Mouse (Mus musculus): Measurements from ENCODE around the gene Mtfr2. TPM values are rescaled to one million over a fixed set of nuclear protein-coding genes. Genes with fewer than 3 reads are reported as not detected.

Mtfr2 gene
- polyA plus RNA-seq, 1 experiment from 2014 or later: 2.1 TPM

DNA sequence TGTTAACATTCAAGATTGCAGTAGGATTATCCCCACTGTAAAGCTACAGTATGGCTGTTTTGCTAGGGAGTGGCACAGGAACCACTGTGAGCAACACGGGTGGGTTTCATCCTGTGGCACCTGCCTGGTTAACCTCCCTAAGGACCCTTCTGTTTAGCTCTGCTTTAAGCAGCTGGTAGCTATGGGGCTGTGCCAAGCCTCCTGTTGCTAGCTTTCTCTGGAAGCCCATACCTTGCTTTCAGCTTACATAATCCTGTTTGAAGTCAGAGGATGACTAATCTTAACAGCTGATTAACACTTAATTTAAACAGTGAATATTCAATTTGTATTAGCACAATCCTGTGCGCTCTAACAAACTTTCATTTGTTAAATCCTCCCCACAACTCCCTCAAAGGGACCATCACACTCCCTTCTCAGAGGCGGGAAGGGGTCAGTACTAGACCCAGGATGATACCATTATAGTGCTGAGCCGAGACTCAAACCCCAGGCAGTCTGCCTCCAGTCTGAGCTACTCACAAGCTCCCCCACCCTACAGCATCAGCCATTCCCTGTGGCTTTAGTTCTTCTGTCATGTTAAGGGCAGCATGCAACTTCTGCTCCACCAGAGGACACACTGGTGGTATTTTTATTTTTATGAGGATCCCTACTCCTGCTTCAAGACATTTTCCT is 15.0 kb downstream of the Mtfr2 start:
- H3K36me3 ChIP-seq (ENCODE audit: control insufficient read depth, insufficient read depth): peaks cover 3% of the 10 kb centered on the region; the same call in 1 of the 2 replicates
- no peak overlapping the region for H3K9ac ChIP-seq (ENCODE audit: low read depth, low read length)
- no peak overlapping the region for H3K4me3 ChIP-seq (ENCODE audit: low read depth, low read length)
- H3K4me1 ChIP-seq (ENCODE audit: control insufficient read depth, low read depth, low read length): no peaks in the 10 kb centered on the region
- H3K4me2 ChIP-seq (ENCODE audit: low read depth, low read length): no peak overlapping the region
- no peaks in the 10 kb centered on the region for H3K27me3 ChIP-seq (ENCODE audit: control insufficient read depth, insufficient read depth, low read depth, low read length)
- WGBS (ENCODE audit: insufficient replicate concordance): 79% methylated on average over 4 of the region's 4 CpGs
- no peaks in the 10 kb centered on the region for H3K9me3 ChIP-seq (replicated peaks; ENCODE audit: control insufficient read depth, low read length)
- H3K27ac ChIP-seq (ENCODE audit: low read length): no peak overlapping the region
- ATAC-seq (ENCODE audit: low read depth): no peak

DNA sequence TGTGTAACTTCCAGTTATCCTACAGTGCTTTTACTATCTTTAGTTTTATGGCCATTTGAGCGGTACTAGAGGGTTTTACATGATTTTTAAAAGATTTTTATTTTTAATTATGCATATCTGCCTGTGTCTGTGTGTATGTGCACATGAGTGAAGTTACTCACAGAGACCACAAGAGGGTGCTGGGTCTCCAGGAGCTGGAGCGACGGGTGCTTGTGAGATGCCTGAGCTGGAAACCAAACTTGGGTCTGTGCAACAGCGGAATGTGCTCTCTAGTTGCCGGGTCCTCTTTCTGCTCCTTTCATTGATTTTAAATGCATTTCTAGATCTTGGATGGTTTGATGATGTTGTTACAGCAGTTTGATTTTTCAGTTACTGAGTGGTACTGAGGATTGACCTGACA is 24.5 kb downstream of the Mtfr2 start:
- no peak overlapping the region for H3K9ac ChIP-seq (ENCODE audit: low read depth, low read length)
- H3K36me3 ChIP-seq (ENCODE audit: control insufficient read depth, insufficient read depth): no peaks in the 10 kb centered on the region
- H3K9me3 ChIP-seq (replicated peaks; ENCODE audit: control insufficient read depth, low read length): no peaks in the 10 kb centered on the region
- no peak overlapping the region for H3K27ac ChIP-seq (ENCODE audit: low read length)
- no peak for ATAC-seq (ENCODE audit: low read depth)
- H3K4me1 ChIP-seq (ENCODE audit: control insufficient read depth, low read depth, low read length): no peaks in the 10 kb centered on the region
- WGBS (ENCODE audit: insufficient replicate concordance): 80% methylated on average over 5 of the region's 5 CpGs
- H3K4me2 ChIP-seq (ENCODE audit: low read depth, low read length): no peak overlapping the region
- no peak overlapping the region for H3K4me3 ChIP-seq (ENCODE audit: low read depth, low read length)
- no peaks in the 10 kb centered on the region for H3K27me3 ChIP-seq (ENCODE audit: control insufficient read depth, insufficient read depth, low read depth, low read length)

DNA sequence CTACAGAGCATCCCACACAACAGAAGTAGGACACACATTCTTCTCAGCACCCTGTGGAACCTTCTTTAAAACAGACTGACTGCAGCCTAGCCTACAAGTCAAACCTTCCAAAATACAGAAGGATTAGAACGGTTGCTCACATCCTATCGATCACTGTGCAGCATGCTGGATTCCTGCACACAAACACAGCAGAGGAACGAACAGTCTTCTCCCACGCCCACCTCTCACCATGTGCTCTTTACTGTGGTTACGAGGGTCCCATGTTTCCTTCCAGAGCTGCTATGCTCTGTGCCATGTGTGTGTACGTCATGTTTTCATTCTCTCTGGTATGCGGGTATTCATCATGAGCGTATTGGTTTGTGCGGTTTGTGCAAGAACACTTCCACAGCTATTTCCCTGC is 30.1 kb downstream of the Mtfr2 start:
- ATAC-seq (ENCODE audit: low read depth): no peak
- Histone ChIP-seq H3K36me3 (ENCODE audit: control insufficient read depth, insufficient read depth) (no peaks in the 10 kb centered on the region), H3K4me3 (ENCODE audit: low read depth, low read length) (no peak overlapping the region), H3K9me3 (replicated peaks; ENCODE audit: control insufficient read depth, low read length) (no peaks in the 10 kb centered on the region), H3K4me1 (ENCODE audit: control insufficient read depth, low read depth, low read length) (no peaks in the 10 kb centered on the region), H3K4me2 (ENCODE audit: low read depth, low read length) (no peak overlapping the region), H3K27ac (ENCODE audit: low read length) (no peak overlapping the region), H3K27me3 (ENCODE audit: control insufficient read depth, insufficient read depth, low read depth, low read length) (no peaks in the 10 kb centered on the region), H3K9ac (ENCODE audit: low read depth, low read length) (no peak overlapping the region)
- 68% methylated on average over 9 of the region's 9 CpGs for WGBS (ENCODE audit: insufficient replicate concordance)

DNA sequence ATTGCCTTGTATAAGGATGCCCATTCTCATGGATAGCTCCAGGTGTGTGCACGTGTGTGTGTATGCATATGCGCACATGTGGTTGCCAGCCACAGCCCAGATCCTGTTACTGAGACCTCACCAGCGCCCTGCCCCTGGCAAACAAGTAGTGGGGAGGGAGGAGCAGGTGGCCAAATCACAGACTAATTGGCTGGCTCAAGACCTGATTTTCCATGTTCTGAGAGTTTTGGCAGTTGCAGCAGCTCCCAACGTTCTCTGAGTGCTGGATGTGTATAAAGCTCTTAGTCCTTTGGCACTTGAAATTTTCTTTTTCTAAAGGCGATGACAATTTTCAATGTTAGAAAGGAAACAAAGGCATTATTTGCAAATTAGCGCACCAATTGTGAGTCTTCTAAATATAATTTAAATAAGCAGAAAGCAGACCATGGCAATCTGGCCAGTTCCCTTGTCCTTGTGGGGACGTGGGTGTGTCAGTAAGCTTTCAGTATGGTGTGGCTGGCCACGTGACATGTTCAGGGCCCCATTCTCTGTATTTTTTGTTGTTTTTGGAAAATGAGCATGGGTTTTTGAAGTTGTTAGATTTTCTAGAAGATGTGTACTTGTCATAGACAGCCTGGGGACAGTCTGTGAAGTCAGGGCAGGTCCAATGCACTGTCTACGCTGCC is 31.6 kb downstream of the Mtfr2 start:
- no peaks in the 10 kb centered on the region for H3K9me3 ChIP-seq (replicated peaks; ENCODE audit: control insufficient read depth, low read length)
- no peak overlapping the region for H3K4me3 ChIP-seq (ENCODE audit: low read depth, low read length)
- no peaks in the 10 kb centered on the region for H3K27me3 ChIP-seq (ENCODE audit: control insufficient read depth, insufficient read depth, low read depth, low read length)
- no peak overlapping the region for H3K27ac ChIP-seq (ENCODE audit: low read length)
- H3K36me3 ChIP-seq (ENCODE audit: control insufficient read depth, insufficient read depth): no peaks in the 10 kb centered on the region
- 65% methylated on average over 9 of the region's 9 CpGs for WGBS (ENCODE audit: insufficient replicate concordance)
- no peak for ATAC-seq (ENCODE audit: low read depth)
- no peak overlapping the region for H3K9ac ChIP-seq (ENCODE audit: low read depth, low read length)
- no peaks in the 10 kb centered on the region for H3K4me1 ChIP-seq (ENCODE audit: control insufficient read depth, low read depth, low read length)
- no peak overlapping the region for H3K4me2 ChIP-seq (ENCODE audit: low read depth, low read length)

DNA sequence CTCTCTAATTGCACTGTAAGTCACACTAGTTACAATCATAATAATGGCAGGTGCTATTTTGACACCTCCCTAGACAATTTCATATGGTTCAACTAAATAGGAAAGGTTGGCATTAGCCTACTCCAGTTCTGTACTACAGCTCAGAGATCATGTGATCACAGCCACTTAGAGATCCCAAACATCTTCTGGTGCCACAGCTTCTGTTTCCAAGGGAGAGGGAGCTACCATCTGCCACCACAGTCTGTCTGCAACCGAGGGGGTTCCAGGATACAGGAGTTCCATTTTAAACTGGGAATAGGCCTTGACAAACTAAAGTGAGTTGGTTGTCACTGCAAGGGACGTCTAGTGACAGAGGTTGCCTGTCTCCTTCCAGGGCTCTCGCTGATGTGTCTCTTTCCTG is 33.2 kb downstream of the Mtfr2 start:
- Histone ChIP-seq H3K27me3 (ENCODE audit: control insufficient read depth, insufficient read depth, low read depth, low read length) (no peaks in the 10 kb centered on the region), H3K9ac (ENCODE audit: low read depth, low read length) (no peak overlapping the region), H3K4me1 (ENCODE audit: control insufficient read depth, low read depth, low read length) (no peaks in the 10 kb centered on the region), H3K36me3 (ENCODE audit: control insufficient read depth, insufficient read depth) (no peaks in the 10 kb centered on the region), H3K4me3 (ENCODE audit: low read depth, low read length) (no peak overlapping the region), H3K4me2 (ENCODE audit: low read depth, low read length) (no peak overlapping the region), H3K9me3 (replicated peaks; ENCODE audit: control insufficient read depth, low read length) (no peaks in the 10 kb centered on the region), H3K27ac (ENCODE audit: low read length) (no peak overlapping the region)
- 63% methylated on average over 3 of the region's 3 CpGs for WGBS (ENCODE audit: insufficient replicate concordance)
- no peak for ATAC-seq (ENCODE audit: low read depth)

DNA sequence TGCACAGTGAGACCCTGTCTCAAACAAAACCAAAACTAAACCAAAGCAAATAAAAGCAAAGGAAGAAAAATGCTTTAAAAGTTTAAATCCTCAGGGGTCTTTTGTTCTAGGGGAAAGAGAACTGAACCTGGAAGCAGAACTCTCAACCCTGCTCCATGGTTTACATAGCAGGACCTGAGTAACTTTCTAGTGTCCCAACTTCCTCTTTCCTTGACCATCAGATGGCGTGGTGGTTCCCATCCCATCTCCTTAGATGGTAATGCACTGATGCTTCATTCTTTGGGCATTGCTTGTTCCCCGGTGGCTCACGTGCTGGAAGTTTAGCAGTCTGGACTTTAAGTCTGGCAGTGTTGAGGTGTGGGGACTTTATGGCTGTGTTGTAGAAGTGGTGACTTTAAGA is 33.8 kb downstream of the Mtfr2 start:
- no peak for ATAC-seq (ENCODE audit: low read depth)
- H3K27me3 ChIP-seq (ENCODE audit: control insufficient read depth, insufficient read depth, low read depth, low read length): no peaks in the 10 kb centered on the region
- no peak overlapping the region for H3K27ac ChIP-seq (ENCODE audit: low read length)
- no peak overlapping the region for H3K4me3 ChIP-seq (ENCODE audit: low read depth, low read length)
- H3K9ac ChIP-seq (ENCODE audit: low read depth, low read length): no peak overlapping the region
- H3K36me3 ChIP-seq (ENCODE audit: control insufficient read depth, insufficient read depth): no peaks in the 10 kb centered on the region
- no peaks in the 10 kb centered on the region for H3K4me1 ChIP-seq (ENCODE audit: control insufficient read depth, low read depth, low read length)
- H3K4me2 ChIP-seq (ENCODE audit: low read depth, low read length): no peak overlapping the region
- H3K9me3 ChIP-seq (replicated peaks; ENCODE audit: control insufficient read depth, low read length): no peaks in the 10 kb centered on the region
- 49% methylated on average over 3 of the region's 3 CpGs for WGBS (ENCODE audit: insufficient replicate concordance)

DNA sequence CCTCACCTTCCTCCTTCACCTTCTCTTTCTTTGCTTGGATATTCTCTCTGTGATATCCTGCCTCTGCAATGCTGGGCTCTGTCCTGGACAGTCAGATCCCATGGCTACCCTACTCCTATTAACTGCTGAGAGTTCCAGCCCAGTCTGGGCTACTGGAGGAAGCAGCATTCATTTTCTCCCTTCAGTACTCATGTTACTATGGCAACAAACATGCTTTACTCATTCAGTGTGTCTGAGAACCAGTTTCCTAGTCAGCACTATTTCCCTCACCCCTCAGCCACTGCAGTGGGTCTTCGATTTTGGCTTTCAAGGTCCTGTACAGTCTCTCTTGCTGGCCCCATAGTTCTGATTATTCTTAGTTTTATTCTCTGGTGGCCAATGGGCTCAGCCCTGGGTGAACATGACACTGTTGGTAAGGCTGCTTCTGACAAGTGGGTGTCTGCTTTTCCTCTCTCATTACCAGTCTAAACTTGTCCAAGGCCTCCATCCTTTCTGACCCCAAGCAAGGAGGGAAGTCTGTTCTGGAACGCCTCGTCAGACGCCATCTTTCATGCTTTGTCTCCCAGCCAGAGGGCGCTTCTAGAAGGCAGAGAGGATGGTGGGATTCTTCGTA is 35.3 kb downstream of the Mtfr2 start:
- Histone ChIP-seq H3K4me1 (ENCODE audit: control insufficient read depth, low read depth, low read length) (no peaks in the 10 kb centered on the region), H3K36me3 (ENCODE audit: control insufficient read depth, insufficient read depth) (no peaks in the 10 kb centered on the region), H3K27ac (ENCODE audit: low read length) (no peak overlapping the region), H3K27me3 (ENCODE audit: control insufficient read depth, insufficient read depth, low read depth, low read length) (no peaks in the 10 kb centered on the region), H3K4me3 (ENCODE audit: low read depth, low read length) (no peak overlapping the region), H3K9ac (ENCODE audit: low read depth, low read length) (no peak overlapping the region), H3K4me2 (ENCODE audit: low read depth, low read length) (no peak overlapping the region), H3K9me3 (replicated peaks; ENCODE audit: control insufficient read depth, low read length) (no peaks in the 10 kb centered on the region)
- WGBS (ENCODE audit: insufficient replicate concordance): 62% methylated on average over 6 of the region's 6 CpGs
- no peak for ATAC-seq (ENCODE audit: low read depth)

DNA sequence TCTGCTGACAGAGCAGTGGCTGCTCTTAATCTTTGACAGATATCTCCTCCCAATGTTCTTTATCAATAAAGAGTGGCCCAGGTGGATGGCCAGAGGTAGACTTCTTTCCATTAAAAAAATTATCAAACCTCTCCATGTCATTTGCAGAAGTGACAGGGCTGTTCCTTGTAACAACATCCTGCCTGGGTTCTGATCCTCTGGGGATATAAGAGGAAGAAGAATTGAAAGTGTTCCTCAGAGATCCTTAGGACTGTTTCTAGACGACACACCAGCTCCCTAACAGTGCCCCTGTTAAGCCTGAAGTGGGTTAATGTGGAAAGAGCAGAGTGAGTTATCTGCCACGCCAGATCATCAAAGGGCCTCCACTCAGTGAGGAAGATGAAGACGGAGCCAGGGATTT is 43.0 kb downstream of the Mtfr2 start:
- no peaks in the 10 kb centered on the region for H3K9me3 ChIP-seq (replicated peaks; ENCODE audit: control insufficient read depth, low read length)
- H3K4me3 ChIP-seq (ENCODE audit: low read depth, low read length): no peak overlapping the region
- no peak overlapping the region for H3K9ac ChIP-seq (ENCODE audit: low read depth, low read length)
- H3K27ac ChIP-seq (ENCODE audit: low read length): no peak overlapping the region
- H3K4me1 ChIP-seq (ENCODE audit: control insufficient read depth, low read depth, low read length): no peaks in the 10 kb centered on the region
- no peak for ATAC-seq (ENCODE audit: low read depth)
- 30% methylated on average over 3 of the region's 3 CpGs for WGBS (ENCODE audit: insufficient replicate concordance)
- no peaks in the 10 kb centered on the region for H3K36me3 ChIP-seq (ENCODE audit: control insufficient read depth, insufficient read depth)
- no peak overlapping the region for H3K4me2 ChIP-seq (ENCODE audit: low read depth, low read length)
- H3K27me3 ChIP-seq (ENCODE audit: control insufficient read depth, insufficient read depth, low read depth, low read length): no peaks in the 10 kb centered on the region

DNA sequence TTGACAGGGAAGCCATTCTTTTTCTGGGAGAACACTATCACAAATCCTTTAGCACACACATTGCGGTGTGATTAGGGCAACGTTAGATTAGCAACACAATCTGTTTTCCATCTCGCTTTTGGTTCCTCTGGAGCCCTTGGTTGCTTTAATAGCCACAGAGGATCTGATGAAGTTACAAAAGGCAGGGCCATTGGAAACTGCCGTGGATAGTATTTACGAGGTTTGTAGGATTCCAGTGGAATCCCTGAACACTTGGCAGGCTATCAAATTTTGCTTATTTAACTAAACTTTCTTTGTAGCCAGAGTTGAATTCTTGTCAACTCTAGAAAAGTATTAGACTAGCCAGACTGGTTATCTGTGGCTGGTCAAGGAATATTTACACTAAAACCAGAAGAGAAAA is 47.2 kb downstream of the Mtfr2 start:
- H3K4me1 ChIP-seq (ENCODE audit: control insufficient read depth, low read depth, low read length): no peaks in the 10 kb centered on the region
- no peaks in the 10 kb centered on the region for H3K27me3 ChIP-seq (ENCODE audit: control insufficient read depth, insufficient read depth, low read depth, low read length)
- H3K4me3 ChIP-seq (ENCODE audit: low read depth, low read length): no peak overlapping the region
- WGBS (ENCODE audit: insufficient replicate concordance): 58% methylated on average over 5 of the region's 5 CpGs
- H3K4me2 ChIP-seq (ENCODE audit: low read depth, low read length): no peak overlapping the region
- H3K9me3 ChIP-seq (replicated peaks; ENCODE audit: control insufficient read depth, low read length): no peaks in the 10 kb centered on the region
- no peak overlapping the region for H3K9ac ChIP-seq (ENCODE audit: low read depth, low read length)
- no peak for ATAC-seq (ENCODE audit: low read depth)
- no peaks in the 10 kb centered on the region for H3K36me3 ChIP-seq (ENCODE audit: control insufficient read depth, insufficient read depth)
- no peak overlapping the region for H3K27ac ChIP-seq (ENCODE audit: low read length)

Data from liver, embryonic 16.5 days (tissue).